Mouse (Mus musculus): ENCODE measurements at regions not wholly inside any gene's neighbourhood (a gene's known extent, or its start where the extent isn't known, plus 50 kb on each side); places are given as distances from the start of the nearest gene placed in this dataset.

DNA sequence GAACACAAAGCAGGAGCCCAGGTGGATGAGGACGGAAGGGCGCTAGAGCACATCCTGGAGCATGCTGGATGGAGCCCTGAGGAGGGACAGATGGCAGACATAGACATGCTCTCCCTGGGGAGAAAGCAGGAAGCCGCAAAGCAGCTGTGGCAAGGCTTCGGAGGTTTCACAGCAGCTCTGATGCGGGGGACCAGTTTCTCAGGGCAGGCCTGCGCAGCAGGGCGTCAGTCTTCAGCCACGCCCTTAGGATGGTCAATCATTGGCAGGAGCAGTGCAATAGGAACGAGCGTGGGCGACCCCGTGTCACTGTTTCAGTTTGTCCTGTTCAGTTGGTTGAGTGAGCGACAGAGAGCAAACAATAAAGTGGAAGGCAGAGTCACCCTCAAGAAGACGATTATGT, 343.8 kb upstream of the Gm10131 start:
- H3K4me2 ChIP-seq (ENCODE audit: low read length), result no peak overlapping the region
- H3K9ac ChIP-seq (ENCODE audit: low read depth, low read length), result no peak overlapping the region
- WGBS, result 58% methylated on average over 14 of the region's 14 CpGs
- H3K4me1 ChIP-seq (ENCODE audit: control insufficient read depth, insufficient read depth, low read depth, low read length), result no peaks in the 10 kb centered on the region
- no peak overlapping the region for H3K4me3 ChIP-seq (ENCODE audit: low read length)
- H3K27ac ChIP-seq (ENCODE audit: low read depth, low read length), result no peak overlapping the region
- H3K36me3 ChIP-seq (ENCODE audit: control insufficient read depth, insufficient read depth, low read length), result no peaks in the 10 kb centered on the region
- no peaks in the 10 kb centered on the region for H3K27me3 ChIP-seq (replicated peaks; ENCODE audit: control insufficient read depth, insufficient read depth, low read length)
- ATAC-seq, result no peak
- no peaks in the 10 kb centered on the region for H3K9me3 ChIP-seq (ENCODE audit: control insufficient read depth, low read length)

DNA sequence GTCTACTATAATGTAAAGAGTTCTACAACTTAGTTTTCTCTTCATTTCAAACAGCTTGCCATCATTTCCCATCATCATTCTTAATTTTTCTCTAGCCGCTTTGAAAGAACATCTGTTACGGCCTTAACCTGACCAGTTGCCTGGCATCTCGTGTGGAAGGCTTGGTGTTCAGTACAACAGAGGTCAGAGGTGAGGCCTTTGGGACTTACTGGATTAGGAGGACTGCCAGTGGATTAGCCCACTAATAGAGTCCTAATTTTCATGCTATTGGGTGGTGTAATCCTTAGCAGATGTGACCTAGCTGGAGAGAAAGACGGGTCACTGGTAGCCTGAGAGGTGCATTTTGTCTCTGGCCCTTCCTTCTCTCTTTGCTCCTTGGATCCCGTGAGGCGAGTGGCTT, 341.3 kb upstream of the Gm10131 start:
- ATAC-seq, result no peak
- WGBS, result 88% methylated on average over 6 of the region's 6 CpGs
- Histone ChIP-seq H3K36me3 (ENCODE audit: control insufficient read depth, insufficient read depth, low read length) (no peaks in the 10 kb centered on the region), H3K4me3 (ENCODE audit: low read length) (no peak overlapping the region), H3K9me3 (ENCODE audit: control insufficient read depth, low read length) (no peaks in the 10 kb centered on the region), H3K27ac (ENCODE audit: low read depth, low read length) (no peak overlapping the region), H3K4me2 (ENCODE audit: low read length) (no peak overlapping the region), H3K9ac (ENCODE audit: low read depth, low read length) (no peak overlapping the region), H3K4me1 (ENCODE audit: control insufficient read depth, insufficient read depth, low read depth, low read length) (peaks cover 2% of the 10 kb centered on the region; the same call in 1 of the 2 replicates), H3K27me3 (replicated peaks; ENCODE audit: control insufficient read depth, insufficient read depth, low read length) (no peaks in the 10 kb centered on the region)

DNA sequence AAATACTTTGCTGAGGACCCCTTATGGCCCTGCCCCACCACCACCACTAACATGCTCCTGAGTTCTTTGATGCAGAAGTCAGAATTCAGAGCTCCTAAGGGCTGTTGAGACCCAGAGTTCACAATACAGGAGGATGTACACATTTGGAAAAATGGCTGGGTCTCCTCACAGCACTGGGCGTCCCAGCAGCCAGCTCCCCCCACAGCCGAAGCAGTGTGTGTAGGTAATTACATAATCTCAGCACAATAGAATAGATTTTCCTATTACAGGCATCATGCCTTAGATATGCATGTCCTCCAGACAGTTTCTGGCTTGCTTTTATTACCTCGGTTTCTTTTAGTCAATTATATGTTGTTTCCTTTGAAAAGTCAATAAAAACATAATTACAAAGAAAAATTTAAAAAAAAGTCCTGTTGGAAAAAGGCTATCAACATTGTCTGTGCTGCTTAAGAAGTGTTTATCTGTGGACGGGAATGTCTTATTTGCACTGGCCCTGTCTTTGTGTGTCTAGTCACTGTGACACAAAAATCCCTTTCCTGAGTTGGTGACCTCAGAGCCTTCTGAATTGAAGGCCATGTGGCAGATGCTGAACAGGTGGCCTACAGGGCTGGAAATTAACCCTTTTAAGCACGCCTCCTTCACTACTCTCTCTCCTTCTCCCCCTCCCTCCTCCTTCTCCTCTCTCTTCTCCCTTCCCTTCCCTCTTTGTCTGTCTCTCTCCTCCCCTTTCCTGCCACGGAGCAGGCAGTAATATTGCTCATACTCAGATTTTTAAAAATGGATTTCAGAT, 339.9 kb upstream of the Gm10131 start:
- H3K4me3 ChIP-seq (ENCODE audit: low read length), result no peak overlapping the region
- WGBS, result 35% methylated on average over 6 of the region's 6 CpGs
- no peaks in the 10 kb centered on the region for H3K9me3 ChIP-seq (ENCODE audit: control insufficient read depth, low read length)
- no peaks in the 10 kb centered on the region for H3K36me3 ChIP-seq (ENCODE audit: control insufficient read depth, insufficient read depth, low read length)
- no peaks in the 10 kb centered on the region for H3K27me3 ChIP-seq (replicated peaks; ENCODE audit: control insufficient read depth, insufficient read depth, low read length)
- H3K4me1 ChIP-seq (ENCODE audit: control insufficient read depth, insufficient read depth, low read depth, low read length), result peaks cover 2% of the 10 kb centered on the region; the same call in 1 of the 2 replicates
- H3K4me2 ChIP-seq (ENCODE audit: low read length), result no peak overlapping the region
- no peak overlapping the region for H3K27ac ChIP-seq (ENCODE audit: low read depth, low read length)
- no peak overlapping the region for H3K9ac ChIP-seq (ENCODE audit: low read depth, low read length)
- ATAC-seq, result no peak; the same call in 1 of the 2 replicates

DNA sequence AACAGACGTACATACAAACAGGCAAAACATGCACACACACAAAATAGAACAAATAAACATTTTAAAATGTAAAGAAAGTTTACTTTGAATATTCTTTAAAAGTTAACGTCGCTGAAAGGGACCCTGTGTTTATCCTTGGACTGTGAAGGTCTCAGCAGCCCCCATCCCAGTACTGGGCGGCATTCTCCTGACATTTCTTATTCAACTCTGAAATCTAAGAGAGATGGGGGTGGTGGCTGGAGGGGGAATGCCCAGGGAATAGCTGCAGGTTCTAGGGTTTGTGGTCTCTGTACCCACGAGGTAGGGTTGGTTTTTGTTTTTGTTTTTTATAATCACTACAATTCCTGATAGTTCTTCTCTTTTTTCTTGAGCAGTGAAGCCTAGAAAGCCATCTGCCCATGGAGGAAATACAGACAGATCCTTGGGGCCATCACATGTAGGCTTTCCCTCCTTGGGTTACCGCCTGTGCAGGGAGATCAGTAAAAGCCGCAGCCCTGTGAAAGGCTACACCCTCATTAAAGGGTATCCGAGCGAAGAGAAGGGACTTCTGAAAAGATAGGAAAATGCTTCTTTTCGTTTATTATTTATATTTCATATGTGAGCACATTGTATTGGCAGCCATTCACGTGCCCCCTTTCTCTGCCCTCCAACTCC, 338.0 kb upstream of the Gm10131 start:
- 78% methylated on average over 11 of the region's 11 CpGs for WGBS
- H3K36me3 ChIP-seq (ENCODE audit: control insufficient read depth, insufficient read depth, low read length), result no peaks in the 10 kb centered on the region
- no peaks in the 10 kb centered on the region for H3K27me3 ChIP-seq (replicated peaks; ENCODE audit: control insufficient read depth, insufficient read depth, low read length)
- no peak for ATAC-seq
- no peak overlapping the region for H3K4me3 ChIP-seq (ENCODE audit: low read length)
- no peak overlapping the region for H3K9ac ChIP-seq (ENCODE audit: low read depth, low read length)
- no peaks in the 10 kb centered on the region for H3K9me3 ChIP-seq (ENCODE audit: control insufficient read depth, low read length)
- no peak overlapping the region for H3K4me2 ChIP-seq (ENCODE audit: low read length)
- H3K27ac ChIP-seq (ENCODE audit: low read depth, low read length), result no peak overlapping the region
- peaks cover 2% of the 10 kb centered on the region; the same call in 1 of the 2 replicates for H3K4me1 ChIP-seq (ENCODE audit: control insufficient read depth, insufficient read depth, low read depth, low read length)

DNA sequence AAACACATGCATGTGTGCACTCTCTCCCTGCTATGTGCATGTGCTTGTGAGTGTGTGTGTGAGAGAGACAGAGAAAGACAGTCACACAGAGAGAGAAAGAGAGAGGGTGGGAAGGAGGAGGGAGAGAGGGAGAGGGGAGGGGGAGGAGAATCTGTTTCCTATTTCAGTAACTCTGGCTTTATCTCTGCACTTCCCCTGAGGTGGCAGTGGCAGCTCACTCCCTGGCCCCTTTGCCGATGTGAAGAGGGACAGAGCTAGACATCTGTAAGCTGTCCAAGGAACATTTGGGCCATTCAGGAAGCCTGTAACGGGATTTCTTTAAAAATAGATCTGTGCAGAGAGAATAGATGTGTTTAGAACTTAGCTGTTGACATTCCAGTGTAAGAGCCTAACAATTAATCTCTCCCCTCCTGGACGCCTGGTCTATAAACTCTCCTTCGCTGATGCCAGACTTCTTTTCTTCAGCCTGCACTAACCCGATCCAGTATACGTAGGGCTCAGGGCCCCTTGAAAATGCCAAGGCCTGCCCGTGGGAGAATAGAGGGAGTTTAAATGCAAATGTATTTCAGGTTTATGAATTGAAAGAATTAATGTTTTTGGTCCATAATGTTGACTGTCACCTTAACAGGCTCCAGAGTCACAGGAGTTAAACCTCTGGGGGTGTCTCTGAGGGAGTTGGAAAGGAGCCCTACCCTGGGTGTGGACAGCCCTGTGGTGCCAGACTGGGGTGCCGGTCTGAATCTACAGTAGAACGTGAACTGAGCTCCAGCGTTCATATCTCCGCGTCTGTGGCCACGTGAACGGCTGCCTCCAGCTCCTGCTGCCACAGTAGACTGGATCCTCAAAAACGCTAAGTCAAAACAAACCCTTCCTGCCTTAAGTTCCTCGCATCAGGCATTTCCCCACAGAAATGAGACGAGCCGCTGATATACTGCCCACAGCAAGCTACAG, 336.6 kb upstream of the Gm10131 start:
- ATAC-seq, result 0 out of 2 replicates have a peak, but pooled peaks have one; percentile 24
- H3K4me1 ChIP-seq (ENCODE audit: control insufficient read depth, insufficient read depth, low read depth, low read length), result peaks cover 2% of the 10 kb centered on the region; the same call in 1 of the 2 replicates
- H3K9ac ChIP-seq (ENCODE audit: low read depth, low read length), result no peak overlapping the region
- no peak overlapping the region for H3K27ac ChIP-seq (ENCODE audit: low read depth, low read length)
- 58% methylated on average over 18 of the region's 18 CpGs for WGBS
- no peaks in the 10 kb centered on the region for H3K9me3 ChIP-seq (ENCODE audit: control insufficient read depth, low read length)
- H3K36me3 ChIP-seq (ENCODE audit: control insufficient read depth, insufficient read depth, low read length), result no peaks in the 10 kb centered on the region
- H3K4me3 ChIP-seq (ENCODE audit: low read length), result no peak overlapping the region
- H3K27me3 ChIP-seq (replicated peaks; ENCODE audit: control insufficient read depth, insufficient read depth, low read length), result no peaks in the 10 kb centered on the region
- H3K4me2 ChIP-seq (ENCODE audit: low read length), result peak overlapping the region; percentile 32

- no peaks in the 10 kb centered on the region for H3K36me3 ChIP-seq (ENCODE audit: control insufficient read depth, insufficient read depth, low read length)
- no peak overlapping the region for H3K4me3 ChIP-seq (ENCODE audit: low read length)
- no peak for ATAC-seq
- WGBS, result 79% methylated on average over 3 of the region's 3 CpGs
- H3K4me2 ChIP-seq (ENCODE audit: low read length), result no peak overlapping the region
- no peak overlapping the region for H3K27ac ChIP-seq (ENCODE audit: low read depth, low read length)
- H3K4me1 ChIP-seq (ENCODE audit: control insufficient read depth, insufficient read depth, low read depth, low read length), result no peaks in the 10 kb centered on the region
- H3K9ac ChIP-seq (ENCODE audit: low read depth, low read length), result no peak overlapping the region
- no peaks in the 10 kb centered on the region for H3K9me3 ChIP-seq (ENCODE audit: control insufficient read depth, low read length)
- no peaks in the 10 kb centered on the region for H3K27me3 ChIP-seq (replicated peaks; ENCODE audit: control insufficient read depth, insufficient read depth, low read length)
Measured at GRCm38 (mm10) chr8:34442688-34443087, 331.2 kb upstream of the Gm10131 start.

DNA sequence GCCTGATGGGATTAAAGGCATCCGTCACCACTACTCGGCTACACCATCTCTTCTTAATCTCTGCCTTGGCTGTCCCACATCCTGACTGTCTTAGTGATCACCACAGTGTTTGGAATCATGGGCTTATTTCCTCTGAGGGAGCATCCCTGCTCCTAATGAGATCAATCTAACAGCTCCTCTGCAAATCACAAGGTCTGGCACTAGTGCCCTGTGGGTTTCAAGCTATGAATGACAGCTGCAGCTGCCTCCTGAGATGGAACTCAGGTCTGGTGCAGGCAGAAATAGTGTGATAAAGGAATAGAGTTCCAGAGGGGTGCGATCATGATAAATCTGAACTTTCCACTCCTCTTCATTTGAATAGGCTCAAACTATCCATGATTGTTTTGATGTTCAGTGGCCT, 330.2 kb upstream of the Gm10131 start:
- Histone ChIP-seq H3K4me1 (ENCODE audit: control insufficient read depth, insufficient read depth, low read depth, low read length) (no peaks in the 10 kb centered on the region), H3K4me2 (ENCODE audit: low read length) (no peak overlapping the region), H3K4me3 (ENCODE audit: low read length) (no peak overlapping the region), H3K27ac (ENCODE audit: low read depth, low read length) (no peak overlapping the region), H3K27me3 (replicated peaks; ENCODE audit: control insufficient read depth, insufficient read depth, low read length) (no peaks in the 10 kb centered on the region), H3K9ac (ENCODE audit: low read depth, low read length) (no peak overlapping the region), H3K36me3 (ENCODE audit: control insufficient read depth, insufficient read depth, low read length) (no peaks in the 10 kb centered on the region), H3K9me3 (ENCODE audit: control insufficient read depth, low read length) (no peaks in the 10 kb centered on the region)
- WGBS, result 58% methylated on average over 3 of the region's 3 CpGs
- ATAC-seq, result no peak

GRCm38 (mm10) chr8:34440771-34441170, 329.2 kb upstream of the Gm10131 start:
- WGBS, result 89% methylated on average over 4 of the region's 4 CpGs
- Histone ChIP-seq H3K4me1 (ENCODE audit: control insufficient read depth, insufficient read depth, low read depth, low read length) (no peaks in the 10 kb centered on the region), H3K27me3 (replicated peaks; ENCODE audit: control insufficient read depth, insufficient read depth, low read length) (no peaks in the 10 kb centered on the region), H3K36me3 (ENCODE audit: control insufficient read depth, insufficient read depth, low read length) (no peaks in the 10 kb centered on the region), H3K4me2 (ENCODE audit: low read length) (no peak overlapping the region), H3K4me3 (ENCODE audit: low read length) (no peak overlapping the region), H3K9ac (ENCODE audit: low read depth, low read length) (no peak overlapping the region), H3K27ac (ENCODE audit: low read depth, low read length) (no peak overlapping the region), H3K9me3 (ENCODE audit: control insufficient read depth, low read length) (no peaks in the 10 kb centered on the region)
- ATAC-seq, result no peak

- Histone ChIP-seq H3K4me3 (ENCODE audit: low read length) (no peak overlapping the region), H3K36me3 (ENCODE audit: control insufficient read depth, insufficient read depth, low read length) (no peaks in the 10 kb centered on the region), H3K4me1 (ENCODE audit: control insufficient read depth, insufficient read depth, low read depth, low read length) (no peaks in the 10 kb centered on the region), H3K9ac (ENCODE audit: low read depth, low read length) (no peak overlapping the region), H3K27me3 (replicated peaks; ENCODE audit: control insufficient read depth, insufficient read depth, low read length) (no peaks in the 10 kb centered on the region), H3K4me2 (ENCODE audit: low read length) (no peak overlapping the region), H3K9me3 (ENCODE audit: control insufficient read depth, low read length) (no peaks in the 10 kb centered on the region), H3K27ac (ENCODE audit: low read depth, low read length) (no peak overlapping the region)
- no peak for ATAC-seq
- WGBS, result 86% methylated on average over 2 of the region's 2 CpGs
Measured at GRCm38 (mm10) chr8:34438771-34439170, 327.2 kb upstream of the Gm10131 start.
